Mouse (Mus musculus) lung, postnatal 0 days (tissue): ENCODE data around the gene Tex29. TPM values are rescaled to one million over a fixed set of nuclear protein-coding genes. Genes with fewer than 3 reads are reported as not detected.

Source experiments
- ATAC-seq: fragments of 200-750 bp; cut with Nextera tagmentation; 2 replicates; pipeline ENCODE4 v1.8.0; 2017; ENCODE audit warnings: moderate library complexity
- DNase-seq: peaks from one replicate; pipeline ENCODE4 v3.0.0-alpha.2; 2016; ENCODE audit warnings: low spot score
- H3K27ac ChIP-seq: fragments of 300-500 bp; sonication (generic); 2 replicates; pipeline ENCODE4 v1.5.1; 2014; ENCODE audit warnings: antibody characterized with exemption, mild to moderate bottlenecking, low read length, mixed read lengths
- H3K27me3 ChIP-seq: fragments of 300-500 bp; sonication (generic); replicated peaks from 2 replicates; pipeline ENCODE4 v1.6.1; 2014; ENCODE audit warnings: low read length, mixed read lengths; ENCODE audit not compliant: insufficient read depth
- H3K36me3 ChIP-seq: fragments of 300-500 bp; sonication (generic); 2 replicates; pipeline ENCODE4 v1.6.1; 2014; ENCODE audit warnings: low read length, mixed read lengths; ENCODE audit not compliant: insufficient read depth
- H3K4me1 ChIP-seq: fragments of 300-500 bp; sonication (generic); 2 replicates; pipeline ENCODE4 v1.6.1; 2014; ENCODE audit warnings: antibody characterized with exemption, low read depth, low read length, mixed read lengths; ENCODE audit not compliant: insufficient read depth
- H3K4me2 ChIP-seq: fragments of 300-500 bp; sonication (generic); replicated peaks from 2 replicates; pipeline ENCODE4 v1.6.1; 2014; ENCODE audit warnings: low read depth, mild to moderate bottlenecking, low read length, moderate library complexity, mixed read lengths
- H3K4me3 ChIP-seq: fragments of 300-500 bp; sonication (generic); 2 replicates; pipeline ENCODE4 v1.5.1; 2014; ENCODE audit warnings: low read depth, low read length
- H3K9ac ChIP-seq: fragments of 300-500 bp; sonication (generic); replicated peaks from 2 replicates; pipeline ENCODE4 v1.6.1; 2014; ENCODE audit warnings: low read depth, mild to moderate bottlenecking
- H3K9me3 ChIP-seq: fragments of 300-500 bp; sonication (generic); 2 replicates; pipeline ENCODE4 v1.6.1; 2016; ENCODE audit warnings: low read length, mixed read lengths
- CTCF ChIP-seq: IDR thresholded peaks from 2 replicates; pipeline ENCODE4 v1.5.1; 2016; ENCODE audit warnings: antibody characterized with exemption, mild to moderate bottlenecking
- EP300 ChIP-seq: IDR thresholded peaks from 2 replicates; pipeline ENCODE4 v1.6.1; 2016; ENCODE audit warnings: antibody characterized with exemption, mild to moderate bottlenecking, control low read depth
- WGBS: fragments of 180-500 bp; shearing (Covaris S2); extraction: QIAGEN DNeasy Blood & Tissue Kit; methylation state at CpG from one replicate; pipeline ENCODE4 v1.1.7; 2014; 5-methylcytosine and 5-hydroxymethylcytosine counted together
- polyA plus RNA-seq: library from polyadenylated mRNA; unstranded; fragments of >200 nt; fragmentation: Nextera tagmentation; extraction: Ambion mirVana; gene quantifications from 2 replicates; pipeline ENCODE4 v1.2.1, GENCODE M21; 2015

The Tex29 gene
- polyA plus RNA-seq, 1 experiment from 2014 or later: 0.20 TPM

GRCm38 (mm10) chr8:11800481-11800880 is 39.8 kb upstream of the Tex29 start:
- H3K36me3 ChIP-seq: peaks cover 17% of the 10 kb centered on the region; the same call in 1 of the 2 replicates
- H3K9me3 ChIP-seq: no peaks in the 10 kb centered on the region
- DNase-seq (peak; percentile 75), ATAC-seq (peak; percentile 84)
- H3K4me3 ChIP-seq: no peak overlapping the region
- no peak overlapping the region for H3K4me2 ChIP-seq
- H3K4me1 ChIP-seq: no peaks in the 10 kb centered on the region
- no peak overlapping the region for H3K9ac ChIP-seq
- WGBS: 56% methylated on average over 7 of the region's 7 CpGs
- no peak overlapping the region for H3K27ac ChIP-seq
- TF ChIP-seq CTCF: no peak
- TF ChIP-seq EP300: no peak
- no peaks in the 10 kb centered on the region for H3K27me3 ChIP-seq

- no peaks in the 10 kb centered on the region for H3K27me3 ChIP-seq
- peak; percentile 26 for ATAC-seq
- H3K4me3 ChIP-seq: no peak overlapping the region
- no peak overlapping the region for H3K9ac ChIP-seq
- WGBS: 42% methylated on average over 8 of the region's 8 CpGs
- no peak overlapping the region for H3K4me2 ChIP-seq
- peak; percentile 44 for DNase-seq
- H3K4me1 ChIP-seq: no peaks in the 10 kb centered on the region
- 0 out of 2 replicates have a peak overlapping the region, but pooled peaks have one; percentile 26 for H3K27ac ChIP-seq
- no peaks in the 10 kb centered on the region for H3K9me3 ChIP-seq
- TF ChIP-seq EP300 (no peak), CTCF (no peak)
- H3K36me3 ChIP-seq: peaks cover 23% of the 10 kb centered on the region; the same call in 1 of the 2 replicates
These were observed 38.7 kb upstream of the Tex29 start for GRCm38 (mm10) chr8:11801571-11801970.

DNA sequence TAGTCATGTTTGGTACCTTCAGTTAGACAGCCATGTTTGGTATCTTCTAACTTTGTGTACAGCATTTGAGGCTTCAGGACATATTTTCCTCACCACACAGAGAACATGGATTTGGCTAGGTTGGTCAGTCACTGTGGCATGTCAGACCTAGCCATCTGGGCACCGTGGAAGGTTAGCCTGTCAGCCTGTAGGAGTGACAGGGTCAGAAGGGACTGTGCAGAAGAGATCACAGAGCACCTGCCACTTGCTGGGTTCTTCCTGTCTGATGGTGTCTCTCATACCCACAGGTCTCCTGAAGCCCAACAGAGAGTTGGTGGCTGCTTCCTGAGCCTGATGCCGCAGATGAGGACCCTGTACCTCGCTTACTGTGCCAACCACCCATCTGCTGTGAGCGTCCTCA is 35.4 kb upstream of the Tex29 start:
- no peak for DNase-seq
- no peaks in the 10 kb centered on the region for H3K4me1 ChIP-seq
- peaks cover 50% of the 10 kb centered on the region for H3K36me3 ChIP-seq
- no peak overlapping the region for H3K27ac ChIP-seq
- no peaks in the 10 kb centered on the region for H3K27me3 ChIP-seq
- ATAC-seq: no peak
- H3K4me3 ChIP-seq: no peak overlapping the region
- H3K9me3 ChIP-seq: no peaks in the 10 kb centered on the region
- WGBS: 93% methylated on average over 4 of the region's 4 CpGs
- H3K4me2 ChIP-seq: no peak overlapping the region
- TF ChIP-seq CTCF: no peak
- TF ChIP-seq EP300: no peak
- no peak overlapping the region for H3K9ac ChIP-seq

GRCm38 (mm10) chr8:11806252-11806651 is 34.0 kb upstream of the Tex29 start:
- no peak overlapping the region for H3K4me2 ChIP-seq
- H3K36me3 ChIP-seq: peaks cover 58% of the 10 kb centered on the region
- H3K9me3 ChIP-seq: no peaks in the 10 kb centered on the region
- no peaks in the 10 kb centered on the region for H3K4me1 ChIP-seq
- no peaks in the 10 kb centered on the region for H3K27me3 ChIP-seq
- no peak overlapping the region for H3K4me3 ChIP-seq
- DNase-seq (no peak), ATAC-seq (no peak)
- TF ChIP-seq EP300: no peak
- no peak for TF ChIP-seq CTCF
- no peak overlapping the region for H3K27ac ChIP-seq
- no peak overlapping the region for H3K9ac ChIP-seq
- WGBS: 77% methylated on average over 6 of the region's 6 CpGs

DNA sequence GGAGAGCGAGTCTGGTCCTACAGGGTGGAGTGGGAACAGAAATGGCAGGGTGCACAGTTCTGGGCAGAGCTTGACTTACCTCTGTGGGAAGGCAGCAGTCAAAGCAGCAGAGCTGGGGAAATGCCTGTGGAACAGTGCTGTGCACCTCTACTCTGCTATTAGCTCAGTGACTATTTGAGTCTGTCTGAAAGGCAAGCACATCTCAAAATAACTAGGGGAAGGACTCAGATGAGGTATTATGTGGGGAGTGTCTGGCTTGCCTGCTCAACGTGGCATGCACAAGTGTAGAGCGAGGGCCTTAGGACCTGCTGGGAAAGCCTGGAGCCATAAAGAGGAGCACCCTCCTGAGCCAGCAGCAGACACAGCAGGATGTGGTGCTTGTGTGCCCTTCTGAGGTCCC is 32.9 kb upstream of the Tex29 start:
- no peak overlapping the region for H3K9ac ChIP-seq
- 79% methylated on average over 3 of the region's 3 CpGs for WGBS
- H3K4me2 ChIP-seq: no peak overlapping the region
- TF ChIP-seq EP300 (no peak), CTCF (no peak)
- no peak overlapping the region for H3K4me3 ChIP-seq
- no peaks in the 10 kb centered on the region for H3K4me1 ChIP-seq
- peaks cover 63% of the 10 kb centered on the region for H3K36me3 ChIP-seq
- no peaks in the 10 kb centered on the region for H3K27me3 ChIP-seq
- ATAC-seq (no peak), DNase-seq (no peak)
- no peaks in the 10 kb centered on the region for H3K9me3 ChIP-seq
- no peak overlapping the region for H3K27ac ChIP-seq

- WGBS: 92% methylated on average over 5 of the region's 5 CpGs
- peaks cover 57% of the 10 kb centered on the region for H3K36me3 ChIP-seq
These were observed 32.2 kb upstream of the Tex29 start for GRCm38 (mm10) chr8:11808047-11808446.

GRCm38 (mm10) chr8:11810426-11810825 is 29.8 kb upstream of the Tex29 start:
- no peaks in the 10 kb centered on the region for H3K27me3 ChIP-seq
- no peak overlapping the region for H3K4me3 ChIP-seq
- DNase-seq: no peak
- no peaks in the 10 kb centered on the region for H3K9me3 ChIP-seq
- H3K27ac ChIP-seq: no peak overlapping the region
- no peak for ATAC-seq
- H3K4me2 ChIP-seq: no peak overlapping the region
- H3K4me1 ChIP-seq: no peaks in the 10 kb centered on the region
- WGBS: 87% methylated on average over 5 of the region's 5 CpGs
- no peak overlapping the region for H3K9ac ChIP-seq
- peaks cover 72% of the 10 kb centered on the region for H3K36me3 ChIP-seq
- no peak for TF ChIP-seq CTCF
- TF ChIP-seq EP300: no peak

More at GRCm38 (mm10) chr8:11808047-11808446, 32.2 kb upstream of the Tex29 start:
- ATAC-seq (no peak), DNase-seq (no peak)
- no peaks in the 10 kb centered on the region for H3K27me3 ChIP-seq
- H3K4me1 ChIP-seq: no peaks in the 10 kb centered on the region
- no peak overlapping the region for H3K4me3 ChIP-seq
- H3K4me2 ChIP-seq: no peak overlapping the region
- no peaks in the 10 kb centered on the region for H3K9me3 ChIP-seq
- H3K9ac ChIP-seq: no peak overlapping the region
- no peak overlapping the region for H3K27ac ChIP-seq
- TF ChIP-seq CTCF: no peak
- no peak for TF ChIP-seq EP300
